Mouse (Mus musculus) ES-Bruce4 (cell line): ENCODE data around the gene Baz2b.

Source experiments
- CTCF ChIP-seq: IDR thresholded peaks from one replicate; pipeline ENCODE4 v1.8.1; 2011; ENCODE audit warnings: low read depth, low read length
- EP300 ChIP-seq: IDR thresholded peaks from 2 replicates; pipeline ENCODE4 v1.6.1; 2011; ENCODE audit warnings: low read depth, low read length; ENCODE audit not compliant: insufficient read depth
- POLR2A ChIP-seq: IDR thresholded peaks from one replicate; pipeline ENCODE4 v1.8.1; 2011; ENCODE audit warnings: low read length; ENCODE audit not compliant: insufficient read depth

- TF ChIP-seq CTCF = no peak
- TF ChIP-seq POLR2A = no peak
- TF ChIP-seq EP300 = no peak
Measured at GRCm38 (mm10) chr2:60023777-60024176, 185.9 kb downstream of the Baz2b start.
